Mouse (Mus musculus): ENCODE results near the gene Spata32. TPM values are rescaled to one million over a fixed set of nuclear protein-coding genes. Genes with fewer than 3 reads are reported as not detected.
A peak's percentile ranks its signal among the peaks of the same experiment; 100 is the strongest.

Gene Spata32
- 1.4 TPM in 1 of 2 replicates, not detected in the other for total RNA-seq (2014; fragmentation: Nextera tagmentation)
- not detected in 2 replicates for total RNA-seq (2017)

GRCm38 (mm10) chr11:103217790-103218516 lies at the start of gene Spata32:
Spata32 (minus strand) TSS chr11:103218432.
- ATAC-seq (replicated peaks; ENCODE audit: poor library complexity, severe bottlenecking), result peak; percentile 78

GRCm38 (mm10) chr11:103267346-103268219 lies 49.4 kb upstream of the Spata32 start, which contains the start of gene Map3k14:
Map3k14 (minus strand) TSS chr11:103267472.
- peak; percentile 77 for ATAC-seq (replicated peaks; ENCODE audit: poor library complexity, severe bottlenecking)

GRCm38 (mm10) chr11:103266729-103267345 lies 48.6 kb upstream of the Spata32 start:
- ATAC-seq (replicated peaks; ENCODE audit: poor library complexity, severe bottlenecking), result no peak

- ATAC-seq (replicated peaks; ENCODE audit: poor library complexity, severe bottlenecking), result no peak
Observed at GRCm38 (mm10) chr11:103265856-103266255, 47.6 kb upstream of the Spata32 start.

- ATAC-seq (replicated peaks; ENCODE audit: poor library complexity, severe bottlenecking), result peak; percentile 38
Observed at GRCm38 (mm10) chr11:103265211-103265610, 47.0 kb upstream of the Spata32 start.

- ATAC-seq (replicated peaks; ENCODE audit: poor library complexity, severe bottlenecking), result no peak
Observed at GRCm38 (mm10) chr11:103264427-103265005, 46.3 kb upstream of the Spata32 start.

GRCm38 (mm10) chr11:103263551-103263950 lies 45.3 kb upstream of the Spata32 start:
- no peak for ATAC-seq (replicated peaks; ENCODE audit: poor library complexity, severe bottlenecking)

GRCm38 (mm10) chr11:103262412-103263267 lies 44.4 kb upstream of the Spata32 start:
- no peak for ATAC-seq (replicated peaks; ENCODE audit: poor library complexity, severe bottlenecking)

GRCm38 (mm10) chr11:103261671-103262411 lies 43.6 kb upstream of the Spata32 start:
- ATAC-seq (replicated peaks; ENCODE audit: poor library complexity, severe bottlenecking), result no peak

- ATAC-seq (replicated peaks; ENCODE audit: poor library complexity, severe bottlenecking), result no peak
Observed at GRCm38 (mm10) chr11:103260515-103261192, 42.4 kb upstream of the Spata32 start.

GRCm38 (mm10) chr11:103260034-103260433 lies 41.8 kb upstream of the Spata32 start:
- ATAC-seq (replicated peaks; ENCODE audit: poor library complexity, severe bottlenecking), result no peak

- ATAC-seq (replicated peaks; ENCODE audit: poor library complexity, severe bottlenecking), result peak; percentile 63
Observed at GRCm38 (mm10) chr11:103257938-103258481, 39.8 kb upstream of the Spata32 start.

- ATAC-seq (replicated peaks; ENCODE audit: poor library complexity, severe bottlenecking), result peak; percentile 55
Observed at GRCm38 (mm10) chr11:103253605-103254004, 35.4 kb upstream of the Spata32 start.

GRCm38 (mm10) chr11:103252380-103252779 lies 34.1 kb upstream of the Spata32 start:
- ATAC-seq (replicated peaks; ENCODE audit: poor library complexity, severe bottlenecking), result no peak

GRCm38 (mm10) chr11:103250324-103250723 lies 32.1 kb upstream of the Spata32 start:
- ATAC-seq (replicated peaks; ENCODE audit: poor library complexity, severe bottlenecking), result no peak

GRCm38 (mm10) chr11:103249509-103249908 lies 31.3 kb upstream of the Spata32 start:
- peak; percentile 76 for ATAC-seq (replicated peaks; ENCODE audit: poor library complexity, severe bottlenecking)

- no peak for ATAC-seq (replicated peaks; ENCODE audit: poor library complexity, severe bottlenecking)
Observed at GRCm38 (mm10) chr11:103248837-103249236, 30.6 kb upstream of the Spata32 start.

All from granulocyte monocyte progenitor cell, adult 5-6 weeks (primary cell).